Mouse (Mus musculus): Measurements from ENCODE around the gene Olfr70. TPM values are rescaled to one million over a fixed set of nuclear protein-coding genes. Genes with fewer than 3 reads are reported as not detected.

Olfr70 gene
- not detected for polyA plus RNA-seq (2017; shearing (Covaris generic))

DNA sequence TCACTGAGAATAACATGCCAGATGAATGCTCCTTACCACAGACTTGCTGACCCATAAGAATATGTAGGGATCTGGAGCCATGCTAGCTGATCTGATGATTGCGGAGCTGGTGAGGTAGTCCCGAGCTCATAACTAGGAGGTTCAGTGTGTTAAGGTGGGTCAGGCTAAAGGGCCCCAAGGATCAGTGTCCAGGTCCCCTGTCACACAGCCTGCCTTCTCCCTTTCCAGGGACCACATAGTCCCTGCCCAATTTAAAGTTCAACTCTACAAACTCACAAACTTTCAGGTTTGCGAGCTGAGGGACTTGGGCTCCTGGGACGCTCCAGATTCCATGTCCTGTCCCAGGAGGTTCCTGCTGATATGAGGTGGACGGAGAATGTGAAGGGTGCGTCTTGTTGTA, at the start of gene Olfr70:
Olfr70 (minus strand) TSS at position 101 of the 400 bp plus-strand sequence.

DNA sequence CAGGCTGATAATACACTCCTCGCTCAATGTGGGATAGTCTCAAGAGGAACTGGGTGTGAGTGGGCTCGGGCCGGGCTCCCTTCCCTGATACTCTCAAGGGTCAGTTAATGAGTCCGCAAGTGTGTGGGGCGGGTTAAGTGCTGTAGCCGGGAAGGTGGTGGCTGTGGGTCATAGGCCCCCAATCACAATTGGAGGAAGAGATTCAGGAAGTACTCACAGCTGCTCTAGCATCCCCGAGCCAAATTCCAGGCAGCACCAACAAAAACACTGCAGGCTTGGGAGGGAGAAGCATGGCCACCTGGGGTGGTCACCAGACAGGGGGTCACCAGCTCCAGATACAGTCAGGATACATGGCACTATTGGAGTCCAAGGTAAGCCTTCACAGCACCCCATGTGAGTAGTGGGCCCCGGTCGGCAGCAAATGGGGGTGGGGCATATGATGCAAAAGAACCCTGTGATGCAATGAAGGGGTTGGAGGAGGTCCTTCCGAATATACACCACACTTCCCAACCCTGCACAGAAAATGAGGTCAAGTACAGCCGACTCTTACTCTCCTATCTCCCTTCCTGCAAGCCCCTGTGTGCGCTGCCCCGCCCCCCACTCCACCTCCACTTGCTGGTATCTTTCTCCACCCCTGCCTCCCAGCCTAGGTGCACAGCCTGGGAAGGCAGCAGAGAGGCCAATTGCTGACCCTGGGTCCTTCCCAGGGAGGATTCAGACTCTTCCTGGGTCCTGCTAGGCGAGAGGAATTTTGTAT, 29.4 kb upstream of the Olfr70 start, which contains the start of gene Spaar:
Spaar (plus strand) TSS at position 241 of the 757 bp plus-strand sequence.

DNA sequence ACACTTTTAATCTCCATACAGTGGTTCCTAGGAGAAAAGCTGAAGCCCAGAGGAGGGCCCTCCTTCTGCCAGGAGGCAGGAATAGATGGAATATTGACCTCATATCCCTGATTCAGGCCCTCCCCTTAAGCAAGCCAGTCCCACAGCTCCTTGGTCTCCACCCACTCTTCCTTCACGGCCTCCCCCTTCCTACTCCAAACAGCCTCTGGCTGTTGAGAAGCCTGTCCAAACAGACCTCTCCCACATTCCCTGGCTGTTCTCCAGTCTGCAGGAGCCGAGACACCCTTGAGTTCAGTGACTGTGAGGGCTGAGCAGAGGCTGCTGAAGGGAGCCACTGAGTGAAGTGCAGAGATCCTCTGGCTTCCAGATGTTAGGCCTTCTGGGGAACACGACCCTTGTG, 26.4 kb upstream of the Olfr70 start, which contains the start of gene Hrct1:
Hrct1 (plus strand) TSS at position 194 of the 400 bp plus-strand sequence.

DNA sequence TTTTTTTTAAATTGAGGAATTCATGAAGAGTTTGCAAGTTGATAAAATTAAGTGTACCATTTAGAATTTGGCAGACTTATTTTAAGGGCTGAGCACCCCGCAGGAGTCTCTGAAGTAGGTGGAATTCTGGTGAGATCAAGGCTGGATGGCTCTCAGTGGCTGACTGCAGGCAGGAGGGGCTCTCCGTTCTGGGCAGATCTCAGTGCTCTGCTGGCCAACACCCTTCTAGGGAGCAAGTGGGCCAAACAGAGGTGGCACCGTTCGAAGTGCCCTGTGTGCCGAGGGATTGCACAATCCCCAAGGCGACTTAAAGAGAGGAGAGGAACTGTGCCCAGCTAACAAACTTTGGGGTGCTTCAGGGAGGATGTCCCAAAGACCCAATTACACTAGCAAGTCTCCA, 9.3 kb upstream of the Olfr70 start, which contains the start of gene Olfr71:
Olfr71 (minus strand) TSS at position 387 of the 400 bp plus-strand sequence.

DNA sequence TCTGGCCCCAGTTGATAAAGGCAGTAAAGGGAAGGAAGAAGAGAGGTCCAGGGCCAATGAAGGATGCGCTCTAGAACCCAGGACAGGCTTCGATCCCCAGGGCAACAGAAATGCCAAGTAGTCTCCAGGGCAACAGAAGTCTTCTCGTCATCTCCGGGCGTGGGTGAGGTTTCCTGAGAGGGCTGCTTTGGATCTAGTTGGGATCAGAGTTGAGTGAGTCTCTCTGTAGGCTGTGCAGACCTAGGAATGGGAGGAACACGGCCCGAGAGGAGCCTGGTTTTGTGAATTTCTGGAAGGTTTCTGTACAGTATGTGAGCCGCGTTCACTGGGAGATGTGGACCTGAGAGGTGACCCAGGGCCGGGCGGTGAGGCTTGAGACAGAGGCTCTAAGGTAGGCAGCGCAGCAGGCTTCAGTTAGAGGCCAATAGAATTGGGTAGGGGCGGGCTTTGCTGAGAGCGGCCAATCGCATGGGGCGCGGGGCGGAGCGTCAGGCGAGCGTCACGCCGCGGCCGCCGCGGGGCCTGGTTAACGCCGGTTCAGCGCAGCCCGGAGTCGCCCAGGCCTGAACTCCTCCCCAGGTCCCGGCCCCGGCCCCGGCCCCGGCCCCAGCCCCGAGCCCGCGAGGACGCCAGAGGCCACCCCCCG, 31.7 kb downstream of the Olfr70 start, which contains the start of the genes Tmem8b and Fam221b:
Tmem8b (plus strand) TSS at position 190 of the 646 bp plus-strand sequence.
Fam221b (minus strand) TSS at position 364 of the 646 bp plus-strand sequence.

DNA sequence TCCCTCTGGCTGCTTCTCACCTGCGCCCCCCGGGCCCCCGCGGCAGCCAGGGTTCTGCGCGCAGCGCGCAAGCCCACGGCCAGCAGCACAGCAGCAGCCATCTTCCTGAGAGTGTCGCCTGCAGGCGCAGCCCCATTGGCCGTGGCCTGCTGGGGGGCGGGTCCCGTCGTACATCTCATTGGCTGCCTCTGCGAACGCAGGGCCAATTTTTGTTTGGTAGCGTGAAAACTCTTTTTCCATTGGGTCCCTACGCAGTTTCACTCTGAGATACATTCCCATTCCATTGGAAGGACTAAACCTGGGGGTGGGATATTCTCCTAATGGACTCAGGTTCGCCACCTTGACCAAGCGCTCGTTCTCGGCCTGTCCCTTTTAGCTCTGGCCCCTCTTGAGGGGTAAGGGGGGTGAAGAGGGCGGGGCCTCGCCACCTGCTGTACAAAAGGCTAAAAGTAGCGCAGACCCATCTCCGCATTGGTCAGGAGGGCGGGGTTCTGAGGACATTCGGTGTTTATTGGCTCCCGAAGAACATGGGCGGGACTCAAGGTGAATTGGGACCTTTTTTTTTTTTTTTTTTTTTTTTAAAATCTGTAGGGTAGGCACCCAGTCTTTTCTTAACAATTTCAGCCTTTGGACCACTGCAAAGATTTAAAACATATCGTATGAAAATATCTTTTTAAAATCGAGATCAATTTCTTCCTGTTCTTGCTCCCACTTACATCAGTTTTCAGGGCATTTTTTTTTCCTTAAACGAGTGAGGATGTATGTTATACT, 44.1 kb downstream of the Olfr70 start, which contains the start of gene Hint2:
Hint2 (minus strand) TSS at position 128 of the 771 bp plus-strand sequence.

DNA sequence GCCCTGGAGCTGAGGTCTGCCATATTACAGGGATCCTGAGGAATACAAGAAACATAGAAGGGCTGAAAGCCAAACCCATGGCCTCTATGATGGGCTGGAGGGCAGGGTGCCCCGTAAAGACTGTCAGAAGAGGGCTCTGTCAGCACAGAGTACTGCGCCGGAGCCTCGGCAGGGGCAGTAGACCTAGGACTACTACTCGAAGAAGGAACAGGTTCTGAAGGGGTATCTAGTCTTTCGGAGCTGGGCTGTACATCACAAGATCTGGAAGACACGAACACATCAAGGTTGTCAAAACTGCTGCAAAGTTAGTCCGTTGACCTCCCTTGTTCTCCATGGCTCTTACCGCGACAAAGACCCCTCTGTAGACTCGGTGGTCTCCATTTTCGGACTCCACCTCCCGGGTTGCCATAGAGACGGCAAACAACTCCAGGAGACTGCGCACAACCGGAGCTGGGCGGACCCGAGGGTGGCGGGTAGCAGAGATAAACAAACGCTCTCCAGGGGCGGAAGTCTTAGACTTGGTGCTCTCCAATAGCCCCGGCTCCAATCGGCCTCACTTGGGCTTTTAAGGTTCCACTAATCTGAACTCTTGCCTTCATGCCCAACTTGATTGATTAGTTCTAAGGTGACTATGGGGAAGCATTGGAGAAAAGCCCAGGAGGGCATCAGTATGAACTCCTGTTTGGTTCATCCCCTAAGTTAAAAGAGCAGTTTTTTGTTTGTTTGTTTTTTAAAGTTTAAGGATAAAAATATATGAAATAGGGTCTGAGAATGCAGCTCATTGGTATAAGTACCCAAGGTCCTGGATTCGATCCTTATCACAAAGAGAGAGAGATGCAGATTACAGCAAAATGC, 47.2 kb downstream of the Olfr70 start, which contains the start of gene Spag8:
Spag8 (minus strand) TSS at position 434 of the 855 bp plus-strand sequence.

Other genes with a start within 250 kb of the Olfr70 start
- 22.2 TPM for gene Cd72, start 246.2 kb downstream of the Olfr70 start, polyA plus RNA-seq (2017; shearing (Covaris generic))
- 259 TPM for gene Sit1, start 217.1 kb downstream of the Olfr70 start, polyA plus RNA-seq (2017; shearing (Covaris generic))
- gene Ccdc107, start 207.9 kb downstream of the Olfr70 start, polyA plus RNA-seq (2017; shearing (Covaris generic)) = 75.2 TPM
- gene Arhgef39, start 201.1 kb downstream of the Olfr70 start, polyA plus RNA-seq (2017; shearing (Covaris generic)) = 11.4 TPM
- gene Car9, start 193.8 kb downstream of the Olfr70 start, polyA plus RNA-seq (2017; shearing (Covaris generic)) = 0.45 TPM
- not detected for gene Tpm2, start 177.0 kb downstream of the Olfr70 start, polyA plus RNA-seq (2017; shearing (Covaris generic))
- gene Creb3, start 138.5 kb downstream of the Olfr70 start, polyA plus RNA-seq (2017; shearing (Covaris generic)) = 56.9 TPM
- gene Tln1, start 138.1 kb downstream of the Olfr70 start, polyA plus RNA-seq (2017; shearing (Covaris generic)) = 199 TPM
- 7.2 TPM for gene Rgp1, start 122.1 kb downstream of the Olfr70 start, polyA plus RNA-seq (2017; shearing (Covaris generic))
- gene Gba2, start 121.9 kb downstream of the Olfr70 start, polyA plus RNA-seq (2017; shearing (Covaris generic)) = 26.1 TPM
- gene Msmp, start 116.3 kb downstream of the Olfr70 start, polyA plus RNA-seq (2017; shearing (Covaris generic)) = 2.8 TPM
- gene Npr2, start 68.9 kb downstream of the Olfr70 start, polyA plus RNA-seq (2017; shearing (Covaris generic)) = 0.13 TPM
- not detected for gene Spag8, start 47.2 kb downstream of the Olfr70 start, polyA plus RNA-seq (2017; shearing (Covaris generic))
- gene Hint2, start 44.3 kb downstream of the Olfr70 start, polyA plus RNA-seq (2017; shearing (Covaris generic)) = 54.9 TPM
- gene Tmem8b, start 31.8 kb downstream of the Olfr70 start, polyA plus RNA-seq (2017; shearing (Covaris generic)) = 1.4 TPM
- 1.5 TPM for gene Fam221b, start 31.7 kb downstream of the Olfr70 start, polyA plus RNA-seq (2017; shearing (Covaris generic))
- 0.15 TPM for gene Olfr71, start 9.4 kb upstream of the Olfr70 start, polyA plus RNA-seq (2017; shearing (Covaris generic))
- gene Hrct1, start 26.4 kb upstream of the Olfr70 start, polyA plus RNA-seq (2017; shearing (Covaris generic)) = not detected
- 0.41 TPM for gene Spaar, start 29.2 kb upstream of the Olfr70 start, polyA plus RNA-seq (2017; shearing (Covaris generic))
- not detected for gene Olfr159, start 70.2 kb upstream of the Olfr70 start, polyA plus RNA-seq (2017; shearing (Covaris generic))
- gene Olfr156, start 123.1 kb upstream of the Olfr70 start, polyA plus RNA-seq (2017; shearing (Covaris generic)) = 0.95 TPM
- 0.35 TPM for gene Olfr157, start 139.4 kb upstream of the Olfr70 start, polyA plus RNA-seq (2017; shearing (Covaris generic))
- 0.22 TPM for gene Olfr155, start 150.8 kb upstream of the Olfr70 start, polyA plus RNA-seq (2017; shearing (Covaris generic))
- 7.7 TPM for gene Reck, start 174.7 kb upstream of the Olfr70 start, polyA plus RNA-seq (2017; shearing (Covaris generic))

All from effector memory CD4-positive, alpha-beta T cell, adult 7 months (primary cell).